Mouse (Mus musculus): Measurements from ENCODE around the gene Nt5c2.

Gene Nt5c2

DNA sequence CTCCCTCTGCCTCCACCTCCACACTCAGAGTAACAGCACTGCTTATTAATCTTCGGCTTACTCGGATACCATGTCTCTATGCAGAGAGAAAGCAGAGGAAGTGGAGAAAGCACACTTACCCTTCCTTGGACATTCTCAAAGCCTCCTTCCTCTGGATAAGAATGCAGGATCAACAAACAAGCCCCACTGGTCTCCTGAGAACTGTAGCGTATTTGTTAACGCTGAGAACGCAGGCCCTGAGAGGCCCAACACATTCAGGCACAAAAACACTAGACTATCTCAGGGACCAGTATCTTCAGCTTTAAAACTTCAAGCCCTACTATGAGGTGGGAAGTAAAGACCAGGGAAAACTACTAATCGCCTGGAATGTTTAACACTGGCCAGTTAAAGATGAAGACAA, 77.8 kb downstream of the Nt5c2 start:
- no peak for DNase-seq (ENCODE audit: extremely low read depth, insufficient read length, low spot score)

- no peak for DNase-seq (ENCODE audit: extremely low read depth, insufficient read length, low spot score)
These were observed 80.9 kb downstream of the Nt5c2 start for GRCm38 (mm10) chr19:46934025-46934424.

GRCm38 (mm10) chr19:46932608-46933007, 82.3 kb downstream of the Nt5c2 start:
- DNase-seq (ENCODE audit: extremely low read depth, insufficient read length, low spot score), result no peak

DNA sequence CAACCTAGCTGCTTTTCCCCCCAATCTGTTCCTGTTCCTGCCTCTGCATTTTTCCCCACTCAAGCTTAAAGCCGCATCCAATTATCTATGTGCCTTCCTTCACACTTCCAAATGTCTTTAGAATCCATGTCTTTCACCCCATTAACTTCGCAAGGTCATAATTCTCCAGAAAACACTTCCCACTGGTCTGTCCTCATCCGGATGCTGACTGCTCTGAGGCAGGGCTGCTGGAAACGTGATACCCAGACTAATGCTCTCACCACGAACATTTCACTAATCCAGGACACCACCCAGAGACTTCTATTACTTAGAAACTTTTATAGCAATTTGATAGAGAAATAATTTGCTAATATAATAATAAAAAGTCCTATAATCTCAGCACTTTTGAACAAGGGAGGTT, 84.9 kb downstream of the Nt5c2 start:
- DNase-seq (ENCODE audit: extremely low read depth, insufficient read length, low spot score), result no peak

DNA sequence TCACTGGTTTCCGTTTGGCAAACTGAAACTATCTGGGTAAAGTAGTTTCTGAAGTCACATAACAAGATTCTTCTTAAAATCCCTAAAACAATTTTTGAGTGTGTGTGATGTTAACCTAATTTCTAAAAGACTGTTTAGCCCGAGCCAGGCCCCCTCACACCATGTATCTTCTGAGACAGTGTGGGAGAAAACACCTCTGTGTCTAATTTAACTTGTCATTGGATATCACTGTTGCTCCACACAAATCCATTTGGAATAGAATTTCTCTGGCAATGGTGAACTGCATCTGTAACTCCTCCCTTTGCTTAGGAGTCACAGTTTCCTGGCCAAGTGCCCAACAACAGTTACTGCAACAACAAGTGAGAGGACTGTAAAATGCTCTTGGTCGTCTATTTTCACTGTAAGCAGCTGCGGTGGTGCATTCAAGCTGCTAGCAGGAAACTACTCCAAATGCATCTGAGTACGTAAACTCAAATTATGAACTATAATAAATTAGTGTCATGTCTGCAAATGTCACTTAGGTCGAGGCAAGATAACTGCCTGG, 85.8 kb downstream of the Nt5c2 start:
- DNase-seq (ENCODE audit: extremely low read depth, insufficient read length, low spot score), result peak; percentile 45

GRCm38 (mm10) chr19:46928136-46928535, 86.8 kb downstream of the Nt5c2 start:
- DNase-seq (ENCODE audit: extremely low read depth, insufficient read length, low spot score), result no peak

- no peak for DNase-seq (ENCODE audit: extremely low read depth, insufficient read length, low spot score)
These were observed 88.0 kb downstream of the Nt5c2 start for GRCm38 (mm10) chr19:46926951-46927350.

DNA sequence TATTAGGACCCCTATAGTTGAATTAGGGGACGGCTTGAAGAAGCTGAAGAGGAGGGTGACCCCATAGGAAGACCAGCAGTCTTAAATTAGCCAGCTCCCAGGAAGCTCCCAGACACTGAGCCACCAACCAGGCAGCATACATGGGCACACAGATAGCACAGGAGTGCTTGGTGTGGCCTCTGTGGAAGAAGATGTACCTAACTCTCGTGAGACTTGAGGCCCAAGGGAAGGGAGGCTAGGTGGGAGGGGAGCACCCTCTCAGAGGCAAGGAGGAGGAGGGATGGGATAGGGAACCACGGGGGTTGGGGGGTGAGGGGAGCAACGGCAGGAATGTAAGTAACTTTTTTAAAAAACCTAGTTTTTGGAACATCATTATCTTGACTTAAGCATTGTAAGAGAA, 88.6 kb downstream of the Nt5c2 start:
- no peak for DNase-seq (ENCODE audit: extremely low read depth, insufficient read length, low spot score)

GRCm38 (mm10) chr19:46920571-46920970, 94.4 kb downstream of the Nt5c2 start:
- no peak for DNase-seq (ENCODE audit: extremely low read depth, insufficient read length, low spot score)

GRCm38 (mm10) chr19:46915406-46916080, 99.4 kb downstream of the Nt5c2 start:
- no peak for DNase-seq (ENCODE audit: extremely low read depth, insufficient read length, low spot score)

GRCm38 (mm10) chr19:46913626-46914025, 101.3 kb downstream of the Nt5c2 start:
- no peak for DNase-seq (ENCODE audit: extremely low read depth, insufficient read length, low spot score)

DNA sequence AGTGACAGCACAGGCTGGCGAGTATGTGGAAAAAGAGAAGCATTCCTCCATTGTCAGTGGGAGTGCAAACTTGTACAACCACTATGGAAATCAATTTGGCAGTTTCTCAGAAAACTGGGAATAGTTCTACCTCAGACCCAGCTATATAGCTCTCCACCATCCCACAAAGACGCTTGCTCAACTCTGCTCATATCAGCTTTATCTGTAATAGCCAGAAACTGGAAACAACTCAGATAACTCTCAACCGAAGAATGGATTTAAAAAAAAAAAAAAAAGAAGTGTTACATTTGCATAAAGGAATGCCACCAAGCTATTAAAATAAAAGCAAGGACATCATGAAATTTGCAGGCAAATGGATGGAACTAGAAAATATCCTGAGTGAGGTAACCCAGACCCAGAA, 103.5 kb downstream of the Nt5c2 start:
- DNase-seq (ENCODE audit: extremely low read depth, insufficient read length, low spot score), result no peak

DNA sequence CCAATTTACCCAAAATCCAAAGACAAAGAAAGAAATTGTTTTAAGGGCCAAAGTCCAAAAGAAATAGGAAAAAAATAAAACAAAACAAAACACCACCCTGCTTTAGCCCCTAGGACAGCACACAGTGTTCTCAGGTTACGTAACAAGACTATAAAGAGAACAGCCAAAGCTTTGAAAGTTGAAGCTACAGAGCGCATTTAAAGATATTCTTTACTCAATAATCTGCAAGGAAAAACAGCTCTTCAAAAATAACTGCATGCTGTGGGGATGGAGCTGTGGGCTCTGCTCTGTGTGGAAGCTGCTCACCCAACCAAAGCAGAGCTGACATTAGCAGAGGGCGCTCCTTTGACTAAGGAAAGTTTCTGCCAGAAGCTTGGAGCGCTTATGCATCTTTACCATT, 106.0 kb downstream of the Nt5c2 start:
- no peak for DNase-seq (ENCODE audit: extremely low read depth, insufficient read length, low spot score)

DNA sequence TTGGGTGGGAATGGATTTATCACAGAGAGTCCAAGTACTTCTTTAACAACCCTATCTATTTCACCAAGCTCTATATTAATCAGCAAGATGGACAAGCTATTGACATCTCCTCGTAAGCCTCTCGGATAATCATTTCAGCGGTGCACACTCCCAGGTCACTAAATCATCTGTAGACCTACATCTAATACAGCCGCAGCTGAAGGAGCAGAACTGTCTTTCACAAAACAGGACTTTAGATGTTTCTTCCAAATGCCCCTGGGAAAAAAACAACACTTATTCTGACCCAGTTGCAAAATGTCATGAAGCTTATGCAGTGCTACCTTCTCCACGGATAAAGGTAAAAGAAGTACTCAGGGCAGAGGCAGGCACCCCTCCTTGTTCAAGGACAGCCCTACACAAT, 106.7 kb downstream of the Nt5c2 start:
- no peak for DNase-seq (ENCODE audit: extremely low read depth, insufficient read length, low spot score)

- no peak for DNase-seq (ENCODE audit: extremely low read depth, insufficient read length, low spot score)
These were observed 109.0 kb downstream of the Nt5c2 start for GRCm38 (mm10) chr19:46905971-46906370.

GRCm38 (mm10) chr19:46905383-46905782, 109.6 kb downstream of the Nt5c2 start:
- no peak for DNase-seq (ENCODE audit: extremely low read depth, insufficient read length, low spot score)

DNA sequence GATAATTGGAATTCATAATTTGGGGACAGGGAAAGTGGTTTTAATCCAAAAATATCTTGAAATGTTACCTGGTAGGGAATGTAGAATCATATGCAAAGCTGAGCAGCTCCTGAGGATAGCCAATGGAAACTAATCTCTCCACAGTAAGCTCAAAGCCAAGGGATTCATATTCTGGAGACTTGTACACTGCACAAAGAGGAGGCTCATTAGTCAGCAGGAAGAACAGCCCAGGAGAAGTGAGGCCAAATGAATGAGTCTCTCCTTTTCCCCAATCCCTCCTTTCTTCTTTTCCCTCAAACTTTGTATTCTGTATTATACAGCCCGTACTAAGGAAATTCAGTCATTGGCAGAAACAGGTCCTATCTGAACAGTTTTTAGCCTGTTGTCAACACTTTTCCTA, 110.0 kb downstream of the Nt5c2 start:
- no peak for DNase-seq (ENCODE audit: extremely low read depth, insufficient read length, low spot score)

- no peak for DNase-seq (ENCODE audit: extremely low read depth, insufficient read length, low spot score)
These were observed 111.6 kb downstream of the Nt5c2 start for GRCm38 (mm10) chr19:46903379-46903778.

DNA sequence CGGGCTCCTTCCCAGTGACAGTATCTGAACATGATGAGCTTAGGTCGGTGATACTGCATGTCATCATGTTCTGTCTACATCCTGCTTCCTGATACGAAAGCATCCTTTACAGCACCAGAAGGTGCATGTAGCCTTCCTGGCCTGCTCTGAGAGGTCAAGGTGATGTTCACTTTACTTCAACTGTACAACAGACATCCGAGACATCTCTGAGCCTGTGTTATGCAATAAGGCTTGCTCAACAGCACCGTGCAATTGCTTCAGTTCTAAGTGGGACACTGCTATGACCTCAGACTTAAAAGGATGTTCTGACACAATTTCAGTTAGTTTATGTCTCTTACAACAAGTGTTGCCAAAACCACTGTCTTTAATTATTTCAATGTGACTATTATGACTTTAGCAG, 113.6 kb downstream of the Nt5c2 start:
- DNase-seq (ENCODE audit: extremely low read depth, insufficient read length, low spot score), result no peak

DNA sequence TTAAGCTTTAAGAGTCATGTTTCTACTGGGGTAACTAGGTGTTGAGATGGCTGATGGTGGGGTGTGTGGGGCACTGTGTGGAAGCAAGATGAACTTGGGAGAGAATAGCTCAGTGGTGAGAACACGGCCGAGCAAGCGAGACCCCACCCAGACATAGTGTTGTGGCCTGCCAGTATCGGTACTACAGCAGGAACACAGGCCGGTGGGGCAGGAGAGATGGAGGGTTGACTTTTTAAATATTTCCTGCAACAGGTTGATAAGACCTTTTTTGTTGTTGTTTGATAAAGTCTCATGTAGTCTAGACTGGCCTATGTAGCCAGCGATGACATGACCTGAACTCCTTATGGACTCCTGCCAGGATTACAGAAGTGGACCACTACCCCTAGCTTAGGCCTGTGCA, 114.2 kb downstream of the Nt5c2 start:
- no peak for DNase-seq (ENCODE audit: extremely low read depth, insufficient read length, low spot score)

GRCm38 (mm10) chr19:46899871-46900270, 115.1 kb downstream of the Nt5c2 start:
- DNase-seq (ENCODE audit: extremely low read depth, insufficient read length, low spot score), result no peak

- DNase-seq (ENCODE audit: extremely low read depth, insufficient read length, low spot score), result no peak
These were observed 115.6 kb downstream of the Nt5c2 start for GRCm38 (mm10) chr19:46899306-46899705.

DNA sequence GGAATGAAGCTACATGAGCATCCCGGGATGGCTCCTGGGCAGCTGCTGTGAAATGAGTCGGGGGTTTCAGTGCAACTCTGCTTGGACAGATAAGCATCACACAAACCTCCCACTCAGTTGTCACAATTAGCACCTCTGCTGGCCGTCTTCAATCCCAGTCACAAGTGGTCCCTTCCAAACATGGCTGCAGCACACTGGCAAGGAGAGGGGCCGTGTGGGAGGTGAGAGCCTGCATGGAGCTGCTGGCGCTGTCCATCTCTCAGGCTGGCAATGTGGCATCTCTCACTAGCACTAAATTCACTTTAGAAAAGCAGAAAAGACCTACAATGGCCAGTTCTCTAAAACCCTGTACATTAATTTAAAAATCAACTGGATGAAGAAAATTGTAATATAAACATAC, 116.7 kb downstream of the Nt5c2 start:
- no peak for DNase-seq (ENCODE audit: extremely low read depth, insufficient read length, low spot score)
